Comparison of ENCODE assay signal across 8 mouse cellular contexts in the genomic region with DNA sequence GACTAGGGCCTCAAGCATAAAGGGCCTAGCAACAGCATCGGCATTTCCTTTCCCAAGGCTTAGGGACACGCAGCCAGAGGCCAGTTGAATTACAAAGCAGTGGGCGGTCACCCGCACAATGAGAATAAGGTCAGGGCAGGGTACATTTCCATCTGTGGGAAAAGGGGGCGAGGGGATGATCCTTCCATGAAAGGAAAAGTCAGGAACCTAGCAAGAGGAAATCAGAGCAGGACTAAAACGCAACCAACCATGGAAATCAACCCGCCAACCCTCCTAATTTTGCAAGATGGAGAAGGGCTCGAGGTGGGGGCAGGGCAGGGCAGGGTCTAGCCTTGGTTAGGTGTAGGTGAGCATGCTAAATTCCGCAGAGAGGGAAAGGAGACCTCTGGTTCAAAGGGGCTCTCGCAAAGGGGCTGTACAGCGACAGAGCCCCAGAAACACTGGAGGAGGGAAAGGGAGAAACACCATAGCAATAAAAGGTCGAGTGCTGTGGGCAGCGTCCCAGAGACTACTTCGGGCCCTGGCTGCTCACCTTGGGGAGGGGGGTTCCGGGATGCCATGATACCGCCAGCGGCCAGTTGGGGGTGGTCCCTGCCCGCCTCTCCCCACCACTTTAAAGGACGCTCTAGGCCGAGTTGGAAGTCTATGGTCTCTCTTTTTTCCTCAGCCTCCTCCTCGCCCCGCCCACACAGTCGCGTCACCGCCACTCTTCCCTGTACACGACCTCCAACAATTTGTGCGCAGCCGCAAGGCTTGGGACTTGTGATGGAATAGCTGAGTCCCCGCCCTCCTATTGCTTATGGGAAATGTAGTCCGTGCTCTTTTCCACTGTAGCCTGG. TPM values are rescaled to one million over a fixed set of nuclear protein-coding genes. Genes with fewer than 3 reads are reported as not detected.
A peak's percentile ranks its signal among the peaks of the same experiment; 100 is the strongest.
DNase-seq lines count a peak whose midpoint lies in the region; ATAC-seq and TF ChIP-seq lines count a peak whose summit lies in the region.

Gene Fundc1, minus strand, starts transcription at position 705 of the 839 bp plus-strand sequence.

- H3K4me3 ChIP-seq in CH12.LX (replicated peaks in 1 of 3; ENCODE audit: low read depth in 2 of 3, low read length in 2 of 3, poor library complexity in 1 of 3), result peak within 1 kb of the TSS; percentile 61 to 87 (median 64)
- peak within 1 kb of the TSS; percentile 37 for H3K4me3 ChIP-seq in forebrain, embryonic 11.5 days (ENCODE audit: low read depth, low read length)
- H3K4me3 ChIP-seq in heart, embryonic 16.5 days (ENCODE audit: low read length), result peak within 1 kb of the TSS; percentile 68
- peak within 1 kb of the TSS; percentile 63 for H3K4me3 ChIP-seq in liver, embryonic 16.5 days (ENCODE audit: low read depth, low read length)
- peak within 1 kb of the TSS; percentile 47 for H3K4me3 ChIP-seq in neural tube, embryonic 13.5 days
- peak within 1 kb of the TSS; percentile 91 for H3K4me3 ChIP-seq in testis, adult 2 months (ENCODE audit: control insufficient read depth, low read depth, low read length)

- no peaks in the 10 kb centered on the region; the same call in 1 of the 2 replicates for H3K79me2 ChIP-seq in CH12.LX (replicated peaks; ENCODE audit: control insufficient read depth, extremely low read depth, insufficient read depth, poor library complexity, severe bottlenecking)

- no peak for TF ChIP-seq RAD21 in CH12.LX (IDR thresholded peaks at IDR 0.05; ENCODE audit: low read depth, low read length)

- no peaks in the 10 kb centered on the region for H3K27me3 ChIP-seq in CH12.LX (replicated peaks)
- no peaks in the 10 kb centered on the region for H3K27me3 ChIP-seq in forebrain, embryonic 11.5 days (ENCODE audit: control insufficient read depth, insufficient read depth, low read length)
- no peaks in the 10 kb centered on the region for H3K27me3 ChIP-seq in heart, embryonic 16.5 days (ENCODE audit: control insufficient read depth, insufficient read depth, low read length)
- no peaks in the 10 kb centered on the region for H3K27me3 ChIP-seq in liver, embryonic 16.5 days (ENCODE audit: control insufficient read depth, insufficient read depth, low read depth, low read length)
- H3K27me3 ChIP-seq in neural tube, embryonic 13.5 days, result no peaks in the 10 kb centered on the region
- H3K27me3 ChIP-seq in testis, adult 2 months (ENCODE audit: control insufficient read depth, insufficient read depth, low read length), result no peaks in the 10 kb centered on the region

- H3K9ac ChIP-seq in CH12.LX (ENCODE audit: insufficient read depth, low read depth), result peak within 1 kb of the TSS; percentile 90
- H3K9ac ChIP-seq in forebrain, embryonic 11.5 days (ENCODE audit: low read length), result peak within 1 kb of the TSS; percentile 57
- H3K9ac ChIP-seq in heart, embryonic 16.5 days (ENCODE audit: low read length), result peak within 1 kb of the TSS; percentile 81
- peak within 1 kb of the TSS; percentile 65 for H3K9ac ChIP-seq in liver, embryonic 16.5 days (ENCODE audit: low read depth, low read length)
- H3K9ac ChIP-seq in neural tube, embryonic 13.5 days, result peak within 1 kb of the TSS; percentile 71

- 10% methylated on average over 30 of the region's 30 CpGs for WGBS in forebrain, embryonic 11.5 days
- 7% methylated on average over 30 of the region's 30 CpGs for WGBS in heart, embryonic 16.5 days
- 7% methylated on average over 28 of the region's 30 CpGs for WGBS in liver, embryonic 16.5 days (ENCODE audit: insufficient replicate concordance)
- WGBS in neural tube, embryonic 13.5 days, result 11% methylated on average over 27 of the region's 30 CpGs

- peak; percentile 57 for TF ChIP-seq POLR2A in CH12.LX (IDR thresholded peaks at IDR 0.05; ENCODE audit: low read depth, low read length)
- TF ChIP-seq POLR2A in testis, adult 2 months (IDR thresholded peaks at IDR 0.05; ENCODE audit: control insufficient read depth, low read depth, low read length), result 0 out of 2 replicates have a peak, but pooled peaks have one; percentile 14

- no peak for TF ChIP-seq EP300 in CH12.LX (IDR thresholded peaks at IDR 0.05; ENCODE audit: low read length)

- DNase-seq in CH12.LX (ENCODE audit: extremely low read depth), result peak; percentile 93
- peak; percentile 83 for DNase-seq in c-Kit-positive CD71-positive TER-119-negative erythroid progenitor cells, embryonic 14.5 days (ENCODE audit: low read depth)
- peak; percentile 93 for DNase-seq in forebrain, embryonic 11.5 days (ENCODE audit: low spot score)
- peak; percentile 94 to 97 for DNase-seq in kidney, postnatal 4 days

- in situ Hi-C loops in CH12.LX (cut with MboI; ENCODE audit: low pct_ligation_motif_present, low pct_unique_long_range_greater_than_20kb, low sequenced_read_pairs), result no loop called here

- peak within 1 kb of the TSS; percentile 75 for H3K27ac ChIP-seq in CH12.LX (ENCODE audit: insufficient read depth, low read depth)
- H3K27ac ChIP-seq in forebrain, embryonic 11.5 days (ENCODE audit: low read depth, low read length), result peak within 1 kb of the TSS; percentile 86
- peak within 1 kb of the TSS; percentile 91 for H3K27ac ChIP-seq in heart, embryonic 16.5 days (ENCODE audit: low read length)
- peak within 1 kb of the TSS; percentile 64 for H3K27ac ChIP-seq in liver, embryonic 16.5 days (ENCODE audit: low read length)
- H3K27ac ChIP-seq in neural tube, embryonic 13.5 days (replicated peaks), result peak within 1 kb of the TSS; percentile 92
- H3K27ac ChIP-seq in testis, adult 2 months (ENCODE audit: control insufficient read depth, insufficient read depth, low read depth, low read length), result peak within 1 kb of the TSS; percentile 81

- H3K9me3 ChIP-seq in CH12.LX (replicated peaks; ENCODE audit: low read length), result no peaks in the 10 kb centered on the region
- H3K9me3 ChIP-seq in forebrain, embryonic 11.5 days (ENCODE audit: control insufficient read depth, low read length), result no peaks in the 10 kb centered on the region
- H3K9me3 ChIP-seq in heart, embryonic 16.5 days (replicated peaks; ENCODE audit: control insufficient read depth, low read length), result no peaks in the 10 kb centered on the region
- H3K9me3 ChIP-seq in liver, embryonic 16.5 days (replicated peaks; ENCODE audit: control insufficient read depth, low read length), result no peaks in the 10 kb centered on the region
- H3K9me3 ChIP-seq in neural tube, embryonic 13.5 days, result no peaks in the 10 kb centered on the region

- peaks cover 0 to 2% of the 10 kb centered on the region in 2 experiments for H3K36me3 ChIP-seq in CH12.LX (replicated peaks in 1 of 2; ENCODE audit: control insufficient read depth in 1 of 2, insufficient read depth in 1 of 2, low read length in 1 of 2)
- H3K36me3 ChIP-seq in forebrain, embryonic 11.5 days (ENCODE audit: control insufficient read depth, insufficient read depth, low read length), result no peaks in the 10 kb centered on the region
- H3K36me3 ChIP-seq in heart, embryonic 16.5 days (ENCODE audit: control insufficient read depth, insufficient read depth), result no peaks in the 10 kb centered on the region
- no peaks in the 10 kb centered on the region for H3K36me3 ChIP-seq in liver, embryonic 16.5 days (ENCODE audit: control insufficient read depth, insufficient read depth)
- no peaks in the 10 kb centered on the region for H3K36me3 ChIP-seq in neural tube, embryonic 13.5 days
- H3K36me3 ChIP-seq in testis, adult 2 months (ENCODE audit: control insufficient read depth, insufficient read depth, low read length), result no peaks in the 10 kb centered on the region

- H3K4me2 ChIP-seq in CH12.LX (ENCODE audit: insufficient read depth, low read depth, poor library complexity, severe bottlenecking), result peak within 1 kb of the TSS; percentile 50
- peak within 1 kb of the TSS; percentile 45 for H3K4me2 ChIP-seq in forebrain, embryonic 11.5 days (ENCODE audit: low read depth, low read length, severe bottlenecking)
- peak within 1 kb of the TSS; percentile 59 for H3K4me2 ChIP-seq in heart, embryonic 16.5 days (ENCODE audit: low read depth, low read length)
- peak within 1 kb of the TSS; percentile 53 for H3K4me2 ChIP-seq in liver, embryonic 16.5 days (ENCODE audit: low read depth, low read length)
- H3K4me2 ChIP-seq in neural tube, embryonic 13.5 days, result peak within 1 kb of the TSS; percentile 55

- no peak for TF ChIP-seq CTCF in CH12.LX (conservative IDR thresholded peaks at IDR 0.05 in 1 of 2, IDR thresholded peaks at IDR 0.05 in 1 of 2; ENCODE audit: low read depth in 2 of 2, low read length in 2 of 2)
- TF ChIP-seq CTCF in testis, adult 2 months (IDR thresholded peaks at IDR 0.05; ENCODE audit: control insufficient read depth, insufficient read depth, insufficient replicate concordance, low read depth, low read length), result no peak

- ATAC-seq in forebrain, embryonic 11.5 days (replicated peaks; ENCODE audit: low FRiP score), result peak; percentile 99
- ATAC-seq in heart, embryonic 16.5 days (replicated peaks; ENCODE audit: extremely low read depth, insufficient read depth, low FRiP score), result peak; percentile 98
- peak; percentile 97 for ATAC-seq in liver, embryonic 16.5 days (ENCODE audit: low read depth)
- peak; percentile 99 for ATAC-seq in neural tube, embryonic 13.5 days (ENCODE audit: low read depth)

- no peaks in the 10 kb centered on the region for H3K4me1 ChIP-seq in CH12.LX (ENCODE audit: control insufficient read depth in 1 of 2, insufficient read depth in 2 of 2)
- no peaks in the 10 kb centered on the region for H3K4me1 ChIP-seq in forebrain, embryonic 11.5 days (replicated peaks; ENCODE audit: control insufficient read depth, insufficient read depth, low read length)
- no peaks in the 10 kb centered on the region for H3K4me1 ChIP-seq in heart, embryonic 16.5 days (ENCODE audit: control insufficient read depth, insufficient read depth, low read length)
- H3K4me1 ChIP-seq in liver, embryonic 16.5 days (ENCODE audit: control insufficient read depth, low read depth, low read length), result no peaks in the 10 kb centered on the region
- 0 out of 2 replicates have a peak, but pooled peaks cover 5% of the 10 kb centered on the region for H3K4me1 ChIP-seq in neural tube, embryonic 13.5 days (replicated peaks)
- no peaks in the 10 kb centered on the region; the same call in 1 of the 2 replicates for H3K4me1 ChIP-seq in testis, adult 2 months (ENCODE audit: control insufficient read depth, insufficient read depth, low read length)

- dilution Hi-C loops in CH12.LX (cut with MboI; ENCODE audit: extremely low pct_ligation_motif_present, extremely low pct_unique_long_range_greater_than_20kb, low sequenced_read_pairs), result no loop called here

TF ChIP-seq in CH12.LX, 34 proteins besides CTCF, POLR2A, EP300 and RAD21 (continues in another document):
- no peak for TF ChIP-seq MEF2A (IDR thresholded peaks at IDR 0.05; ENCODE audit: borderline replicate concordance, low read depth, low read length)
- 0 out of 2 replicates have a peak, but pooled peaks have one; percentile 15 for TF ChIP-seq ZNF384 (IDR thresholded peaks at IDR 0.05; ENCODE audit: low read depth, low read length)

RNA-seq across cellular contexts. Expression of gene Fundc1, which starts in this region (rescaled TPM):
- total RNA-seq in CH12.LX (2012; rRNA removed) (10.6 and 13.8 TPM in 2 replicates), CH12.LX (2014; rRNA removed) (45.0 and 47.3 TPM in 2 replicates)
- polyA plus RNA-seq in CH12.LX (2012; ENCODE audit: insufficient read length, low read depth), result 34.3 and 35.9 TPM in 2 replicates
- polyA plus RNA-seq in forebrain, embryonic 11.5 days (2014; fragmentation: Nextera tagmentation; extraction: Ambion mirVana), result 47.4 and 49.7 TPM in 2 replicates
- polyA plus RNA-seq in heart, embryonic 16.5 days (2015; fragmentation: Nextera tagmentation; extraction: Ambion mirVana), result 37.3 and 46.0 TPM in 2 replicates
- polyA plus RNA-seq in liver, embryonic 16.5 days (2015; fragmentation: Nextera tagmentation; extraction: Ambion mirVana), result 11.6 and 14.5 TPM in 2 replicates
- 66.2 and 69.5 TPM in 2 replicates for polyA plus RNA-seq in neural tube, embryonic 13.5 days (2015; fragmentation: Nextera tagmentation; extraction: Ambion mirVana)
- 1.6 and 2.1 TPM in 2 replicates for polyA plus RNA-seq in testis, adult 2 months (2012; rRNA removed)

Comparison
In these comparisons a context has a peak if more than half of its experiments do, and no peak if none do; other contexts are left out.
1. Peak in every context shown above with its lines: DNase-seq, ATAC-seq, H3K4me3 ChIP-seq and H3K27ac ChIP-seq.
2. H3K4me3 ChIP-seq: peak in every context shown above with its lines; median percentile 91 in testis, adult 2 months; 68 in heart, embryonic 16.5 days; 64 in CH12.LX; 63 in liver, embryonic 16.5 days; 47 in neural tube, embryonic 13.5 days; 37 in forebrain, embryonic 11.5 days.